Mouse (Mus musculus) thymus, adult 2 months (tissue): Measurements from ENCODE around the gene Akap11. TPM values are rescaled to one million over a fixed set of nuclear protein-coding genes. Genes with fewer than 3 reads are reported as not detected.

ENCODE experiments used
- DNase-seq: peaks from one replicate; pipeline ENCODE4 v3.0.0; 2021
- H3K27ac ChIP-seq: fragments of 200-500 bp; 2 replicates; pipeline ENCODE4 v1.5.1; 2012; ENCODE audit warnings: low read length, control low read depth; ENCODE audit not compliant: control insufficient read depth, insufficient read depth
- H3K27me3 ChIP-seq: fragments of 200-500 bp; 2 replicates; pipeline ENCODE4 v1.6.1; 2012; ENCODE audit warnings: mild to moderate bottlenecking, low read length, moderate library complexity, mixed read lengths; ENCODE audit not compliant: control insufficient read depth, insufficient read depth
- H3K36me3 ChIP-seq: fragments of 200-500 bp; 2 replicates; pipeline ENCODE4 v1.6.1; 2012; ENCODE audit warnings: mild to moderate bottlenecking, low read length, moderate library complexity; ENCODE audit not compliant: control insufficient read depth, insufficient read depth
- H3K4me1 ChIP-seq: fragments of 200-500 bp; replicated peaks from 2 replicates; pipeline ENCODE4 v1.6.1; 2012; ENCODE audit warnings: low read length; ENCODE audit not compliant: control insufficient read depth, insufficient read depth
- H3K4me3 ChIP-seq: fragments of 200-500 bp; 2 replicates; pipeline ENCODE4 v1.5.1; 2012; ENCODE audit warnings: mild to moderate bottlenecking, low read length, control low read depth, moderate library complexity; ENCODE audit not compliant: control insufficient read depth, insufficient read depth
- CTCF ChIP-seq: fragments of 200-500 bp; IDR thresholded peaks from 2 replicates; pipeline ENCODE4 v1.5.1; 2012; ENCODE audit warnings: mild to moderate bottlenecking, control low read depth, low read length, moderate library complexity, borderline replicate concordance; ENCODE audit not compliant: control insufficient read depth, poor library complexity, insufficient read depth; ENCODE audit errors: extremely low read depth
- POLR2A ChIP-seq: fragments of 200-500 bp; IDR thresholded peaks from 2 replicates; pipeline ENCODE4 v1.6.1; 2012; ENCODE audit warnings: mild to moderate bottlenecking, low read length, control low read depth, moderate library complexity; ENCODE audit not compliant: control insufficient read depth, poor library complexity, insufficient read depth; ENCODE audit errors: extremely low read depth
- WGBS: fragments of 180-500 bp; shearing (Covaris S2); methylation state at CpG from one replicate; pipeline ENCODE4 v1.1.7; 2018; 5-methylcytosine and 5-hydroxymethylcytosine counted together
- polyA plus RNA-seq: library from polyadenylated mRNA; depleted of rRNA; stranded (reverse); fragments of >200 nt; gene quantifications from 2 replicates; pipeline ENCODE4 v1.2.3, GENCODE M21; 2012

Gene Akap11
- polyA plus RNA-seq, 1 experiment = 8.2 TPM

- Histone ChIP-seq H3K36me3 (peaks cover 58% of the 10 kb centered on the region), H3K27me3 (no peaks in the 10 kb centered on the region), H3K4me1 (no peaks in the 10 kb centered on the region), H3K27ac (no peak overlapping the region), H3K4me3 (no peak overlapping the region)
- WGBS = 95% methylated on average over 9 of the region's 9 CpGs
- TF ChIP-seq CTCF (no peak), POLR2A (no peak)
- DNase-seq = no peak
These were observed 25.9 kb downstream of the Akap11 start for GRCm38 (mm10) chr14:78510713-78511112.

GRCm38 (mm10) chr14:78509791-78510190 is 26.8 kb downstream of the Akap11 start:
- TF ChIP-seq CTCF (no peak), POLR2A (no peak)
- Histone ChIP-seq H3K36me3 (peaks cover 60% of the 10 kb centered on the region), H3K27me3 (no peaks in the 10 kb centered on the region), H3K4me1 (no peaks in the 10 kb centered on the region), H3K27ac (no peak overlapping the region), H3K4me3 (no peak overlapping the region)
- DNase-seq = no peak
- WGBS = 97% methylated on average over 6 of the region's 6 CpGs

GRCm38 (mm10) chr14:78500578-78500977 is 36.0 kb downstream of the Akap11 start:
- Histone ChIP-seq H3K27me3 (no peaks in the 10 kb centered on the region), H3K27ac (no peak overlapping the region), H3K36me3 (peaks cover 32% of the 10 kb centered on the region), H3K4me3 (no peak overlapping the region), H3K4me1 (no peaks in the 10 kb centered on the region)
- TF ChIP-seq CTCF = no peak
- no peak for DNase-seq
- WGBS = 89% methylated on average over 3 of the region's 3 CpGs

- TF ChIP-seq POLR2A (no peak), CTCF (no peak)
- WGBS = over 99% methylated on average over 4 of the region's 4 CpGs
- H3K27ac ChIP-seq = no peak overlapping the region
These were observed 39.9 kb downstream of the Akap11 start for GRCm38 (mm10) chr14:78496691-78497090.

GRCm38 (mm10) chr14:78495241-78495640 is 41.4 kb downstream of the Akap11 start:
- DNase-seq = no peak
- H3K4me3 ChIP-seq = no peak overlapping the region
- H3K36me3 ChIP-seq = peaks cover 20% of the 10 kb centered on the region; the same call in 1 of the 2 replicates
- H3K4me1 ChIP-seq = no peaks in the 10 kb centered on the region
- H3K27ac ChIP-seq = no peak overlapping the region
- TF ChIP-seq CTCF = no peak
- no peak for TF ChIP-seq POLR2A
- WGBS = 93% methylated on average over 4 of the region's 4 CpGs
- H3K27me3 ChIP-seq = no peaks in the 10 kb centered on the region

More at GRCm38 (mm10) chr14:78496691-78497090, 39.9 kb downstream of the Akap11 start:
- H3K4me3 ChIP-seq = no peak overlapping the region
- DNase-seq = no peak
- H3K27me3 ChIP-seq = no peaks in the 10 kb centered on the region
- peaks cover 31% of the 10 kb centered on the region for H3K36me3 ChIP-seq
- no peaks in the 10 kb centered on the region for H3K4me1 ChIP-seq

- H3K4me3 ChIP-seq = no peak overlapping the region
- peaks cover 20% of the 10 kb centered on the region; the same call in 1 of the 2 replicates for H3K36me3 ChIP-seq
- DNase-seq = no peak
- H3K27me3 ChIP-seq = no peaks in the 10 kb centered on the region
- H3K27ac ChIP-seq = no peak overlapping the region
- 96% methylated on average over 9 of the region's 9 CpGs for WGBS
- TF ChIP-seq CTCF (no peak), POLR2A (no peak)
- H3K4me1 ChIP-seq = no peaks in the 10 kb centered on the region
These were observed 44.0 kb downstream of the Akap11 start for GRCm38 (mm10) chr14:78492602-78493001.

GRCm38 (mm10) chr14:78491432-78491831 is 45.2 kb downstream of the Akap11 start:
- Histone ChIP-seq H3K27ac (no peak overlapping the region), H3K27me3 (no peaks in the 10 kb centered on the region), H3K4me1 (no peaks in the 10 kb centered on the region), H3K36me3 (peaks cover 13% of the 10 kb centered on the region; the same call in 1 of the 2 replicates), H3K4me3 (no peak overlapping the region)
- DNase-seq = no peak
- no peak for TF ChIP-seq CTCF
- no peak for TF ChIP-seq POLR2A
